8 mouse cellular contexts compared by ENCODE assay signal in genomic region chr6:125164672-125165327, GRCm38 (mm10). TPM values are rescaled to one million over a fixed set of nuclear protein-coding genes. Genes with fewer than 3 reads are reported as not detected.
DNase-seq lines count a peak whose midpoint lies in the region; ATAC-seq and TF ChIP-seq lines count a peak whose summit lies in the region.

No protein-coding gene starts in this region.

- H3K4me3 ChIP-seq in intestine, embryonic 14.5 days (ENCODE audit: low read depth, low read length) = peak overlapping the region; percentile 68
- H3K4me3 ChIP-seq in liver, adult 2 months (ENCODE audit: insufficient read depth, low read depth, low read length) = peak overlapping the region; percentile 95
- H3K4me3 ChIP-seq in midbrain, postnatal 0 days (ENCODE audit: low read depth, low read length) = peak overlapping the region; percentile 59

- no peak for TF ChIP-seq POLR2A in liver, adult 2 months (IDR thresholded peaks at IDR 0.05; ENCODE audit: extremely low read depth, insufficient read depth, low read length)

- H3K36me3 ChIP-seq in intestine, embryonic 14.5 days (ENCODE audit: control insufficient read depth, insufficient read depth, low read length) = peaks cover 63% of the 10 kb centered on the region
- H3K36me3 ChIP-seq in liver, adult 2 months (ENCODE audit: control insufficient read depth, insufficient read depth, low read length) = peaks cover 6% of the 10 kb centered on the region
- peaks cover 29% of the 10 kb centered on the region for H3K36me3 ChIP-seq in midbrain, postnatal 0 days (ENCODE audit: insufficient read depth, low read length)

- H3K79me2 ChIP-seq in liver, adult 2 months (ENCODE audit: control insufficient read depth, insufficient read depth, low read length) = peaks cover 14% of the 10 kb centered on the region; the same call in 1 of the 2 replicates

- peak overlapping the region; percentile 74 for H3K4me2 ChIP-seq in intestine, embryonic 14.5 days (ENCODE audit: low read length)
- H3K4me2 ChIP-seq in midbrain, postnatal 0 days (ENCODE audit: low read depth, low read length, poor library complexity, severe bottlenecking) = peak overlapping the region; percentile 79

- peak overlapping the region; percentile 98 for H3K9ac ChIP-seq in intestine, embryonic 14.5 days (ENCODE audit: low read length)
- H3K9ac ChIP-seq in liver, adult 2 months (ENCODE audit: low read depth, low read length) = peak overlapping the region; percentile 95
- H3K9ac ChIP-seq in midbrain, postnatal 0 days (replicated peaks; ENCODE audit: low read length, poor library complexity, severe bottlenecking) = peak overlapping the region; percentile 81

- no peaks in the 10 kb centered on the region for H3K9me3 ChIP-seq in intestine, embryonic 14.5 days (ENCODE audit: control insufficient read depth, low read length)
- H3K9me3 ChIP-seq in midbrain, postnatal 0 days (ENCODE audit: low read length) = no peaks in the 10 kb centered on the region

- TF ChIP-seq CTCF in liver, adult 2 months (IDR thresholded peaks at IDR 0.05; ENCODE audit: low read depth, low read length) = no peak
- TF ChIP-seq CTCF in midbrain, postnatal 0 days (IDR thresholded peaks at IDR 0.05) = no peak; the same call in 1 of the 2 replicates

- WGBS in intestine, embryonic 14.5 days = under 1% methylated on average over 39 of the region's 39 CpGs
- under 1% methylated on average over 39 of the region's 39 CpGs for WGBS in liver, adult 2 months
- under 1% methylated on average over 39 of the region's 39 CpGs for WGBS in midbrain, postnatal 0 days

- peak overlapping the region; percentile 92 for H3K27ac ChIP-seq in intestine, embryonic 14.5 days (ENCODE audit: low read depth)
- peak overlapping the region; percentile 91 for H3K27ac ChIP-seq in liver, adult 2 months (replicated peaks; ENCODE audit: insufficient read depth, low read depth, low read length)
- peak overlapping the region; percentile 89 for H3K27ac ChIP-seq in midbrain, postnatal 0 days (ENCODE audit: low read depth, low read length)

- DNase-seq in ovary, adult 18-20 months (ENCODE audit: low spot score) = peak; percentile 56
- DNase-seq in ovary, postnatal 36 days (ENCODE audit: low spot score) = no peak
- peak; percentile 77 to 82 for DNase-seq in cerebellum, postnatal 14 days
- DNase-seq in gastrocnemius, postnatal 10 days = peak; percentile 55
- DNase-seq in intestine, embryonic 14.5 days (ENCODE audit: low spot score) = peak; percentile 85
- DNase-seq in liver, adult 2 months (ENCODE audit: extremely low read depth, low read depth, low spot score) = peak; percentile 58
- peak; percentile 73 for DNase-seq in midbrain, postnatal 0 days (ENCODE audit: low spot score)
- peak; percentile 74 for DNase-seq in testis, postnatal 14 days (ENCODE audit: low spot score)

- peak; percentile 17 for ATAC-seq in intestine, embryonic 14.5 days (replicated peaks; ENCODE audit: low FRiP score, low TSS enrichment, low read depth)
- ATAC-seq in midbrain, postnatal 0 days (ENCODE audit: low FRiP score) = peak; percentile 53

- peaks cover 31% of the 10 kb centered on the region for H3K4me1 ChIP-seq in intestine, embryonic 14.5 days (replicated peaks; ENCODE audit: control insufficient read depth, insufficient read depth, low read length)
- peaks cover 8% of the 10 kb centered on the region for H3K4me1 ChIP-seq in liver, adult 2 months (ENCODE audit: control insufficient read depth, insufficient read depth, low read length)
- peaks cover 11% of the 10 kb centered on the region; the same call in 1 of the 2 replicates for H3K4me1 ChIP-seq in midbrain, postnatal 0 days (ENCODE audit: insufficient read depth, low read length)

- no peaks in the 10 kb centered on the region for H3K27me3 ChIP-seq in intestine, embryonic 14.5 days (replicated peaks; ENCODE audit: control insufficient read depth, insufficient read depth, low read length)
- H3K27me3 ChIP-seq in liver, adult 2 months (ENCODE audit: control insufficient read depth, insufficient read depth, low read length) = no peaks in the 10 kb centered on the region
- no peaks in the 10 kb centered on the region for H3K27me3 ChIP-seq in midbrain, postnatal 0 days (ENCODE audit: insufficient read depth, low read length)

RNA-seq across cellular contexts. Expression of gene Gapdh, which starts 1.5 kb away (rescaled TPM):
- 1,000 to 10,000 TPM; 7,536 to 8,309 TPM for total RNA-seq in gastrocnemius, postnatal 10 days (2021)
- polyA plus RNA-seq in intestine, embryonic 14.5 days (2014; fragmentation: Nextera tagmentation; extraction: Ambion mirVana) = 2,406 and 2,408 TPM in 2 replicates
- total RNA-seq in liver, adult 2 months (2014; rRNA removed) = 1,072 and 1,474 TPM in 2 replicates
- 2,601 and 2,951 TPM in 2 replicates for polyA plus RNA-seq in liver, adult 2 months (2012; rRNA removed)
- 2,678 and 3,049 TPM in 2 replicates for total RNA-seq in midbrain, postnatal 0 days (2014; rRNA removed)
- 1,705 and 1,726 TPM in 2 replicates for polyA plus RNA-seq in midbrain, postnatal 0 days (2015; fragmentation: Nextera tagmentation; extraction: Ambion mirVana)

RNA-seq across cellular contexts. Expression of gene Iffo1, which starts 19.8 kb away (rescaled TPM):
- 10 to 100 TPM; 50.8 to 60.1 TPM for total RNA-seq in gastrocnemius, postnatal 10 days (2021)
- polyA plus RNA-seq in intestine, embryonic 14.5 days (2014; fragmentation: Nextera tagmentation; extraction: Ambion mirVana) = 6.7 and 7.6 TPM in 2 replicates
- 2.5 and 2.6 TPM in 2 replicates for total RNA-seq in liver, adult 2 months (2014; rRNA removed)
- polyA plus RNA-seq in liver, adult 2 months (2012; rRNA removed) = 7.5 and 9.9 TPM in 2 replicates
- total RNA-seq in midbrain, postnatal 0 days (2014; rRNA removed) = 33.3 and 33.9 TPM in 2 replicates
- 19.0 and 20.4 TPM in 2 replicates for polyA plus RNA-seq in midbrain, postnatal 0 days (2015; fragmentation: Nextera tagmentation; extraction: Ambion mirVana)

RNA-seq across cellular contexts. Expression of gene Ncapd2, which starts 26.7 kb away (rescaled TPM):
- 10 to 100 TPM; 28.3 to 41.5 TPM for total RNA-seq in gastrocnemius, postnatal 10 days (2021)
- 109 and 129 TPM in 2 replicates for polyA plus RNA-seq in intestine, embryonic 14.5 days (2014; fragmentation: Nextera tagmentation; extraction: Ambion mirVana)
- 2.4 and 4.6 TPM in 2 replicates for total RNA-seq in liver, adult 2 months (2014; rRNA removed)
- 3.5 and 5.3 TPM in 2 replicates for polyA plus RNA-seq in liver, adult 2 months (2012; rRNA removed)
- total RNA-seq in midbrain, postnatal 0 days (2014; rRNA removed) = 29.8 and 33.7 TPM in 2 replicates
- polyA plus RNA-seq in midbrain, postnatal 0 days (2015; fragmentation: Nextera tagmentation; extraction: Ambion mirVana) = 18.4 and 21.0 TPM in 2 replicates

RNA-seq across cellular contexts. Expression of gene Mrpl51, which starts 26.8 kb away (rescaled TPM):
- total RNA-seq in gastrocnemius, postnatal 10 days (2021) = 100 to 1,000 TPM; 212 to 236 TPM
- 217 and 221 TPM in 2 replicates for polyA plus RNA-seq in intestine, embryonic 14.5 days (2014; fragmentation: Nextera tagmentation; extraction: Ambion mirVana)
- 43.0 and 44.0 TPM in 2 replicates for total RNA-seq in liver, adult 2 months (2014; rRNA removed)
- polyA plus RNA-seq in liver, adult 2 months (2012; rRNA removed) = 69.8 and 72.4 TPM in 2 replicates
- 23.3 and 48.2 TPM in 2 replicates for total RNA-seq in midbrain, postnatal 0 days (2014; rRNA removed)
- polyA plus RNA-seq in midbrain, postnatal 0 days (2015; fragmentation: Nextera tagmentation; extraction: Ambion mirVana) = 136 and 145 TPM in 2 replicates

RNA-seq across cellular contexts. Expression of gene Nop2, which starts 33.1 kb away (rescaled TPM):
- total RNA-seq in gastrocnemius, postnatal 10 days (2021) = 10 to 100 TPM; 16.0 to 21.1 TPM
- 72.1 and 75.2 TPM in 2 replicates for polyA plus RNA-seq in intestine, embryonic 14.5 days (2014; fragmentation: Nextera tagmentation; extraction: Ambion mirVana)
- 8.2 and 9.7 TPM in 2 replicates for total RNA-seq in liver, adult 2 months (2014; rRNA removed)
- 7.7 and 11.0 TPM in 2 replicates for polyA plus RNA-seq in liver, adult 2 months (2012; rRNA removed)
- total RNA-seq in midbrain, postnatal 0 days (2014; rRNA removed) = 34.5 and 45.8 TPM in 2 replicates
- 41.4 and 42.6 TPM in 2 replicates for polyA plus RNA-seq in midbrain, postnatal 0 days (2015; fragmentation: Nextera tagmentation; extraction: Ambion mirVana)
